Mouse (Mus musculus) v-Abl transformed pro-B cells (cell line): ENCODE data around the gene Pced1b.

ENCODE experiments used
- in situ Hi-C, 2 experiments: fragments of 400-800 bp; cut with MboI; formaldehyde crosslinking; loops; one replicate each; pipeline ENCODE4 v1.15.1; 2025; ENCODE audit not compliant: unreplicated experiment in 2 of 2

The Pced1b gene

GRCm38 (mm10) chr15:97360842-97361770 lies 114.2 kb downstream of the Pced1b start:
- in situ Hi-C loops, result loop anchor here in 1 of 2 experiments (5.0 kb wide), 1 partner anchor 96 kb away; no protein-coding TSS in a partner anchor

GRCm38 (mm10) chr15:97361771-97362171 lies 114.9 kb downstream of the Pced1b start:
- in situ Hi-C loops, result loop anchor here in 1 of 2 experiments (5.0 kb wide), 1 partner anchor 96 kb away; no protein-coding TSS in a partner anchor

GRCm38 (mm10) chr15:97364271-97364670 lies 117.4 kb downstream of the Pced1b start:
- in situ Hi-C loops, result loop anchor here in 1 of 2 experiments (5.0 kb wide), 1 partner anchor 93 kb away; no protein-coding TSS in a partner anchor

DNA sequence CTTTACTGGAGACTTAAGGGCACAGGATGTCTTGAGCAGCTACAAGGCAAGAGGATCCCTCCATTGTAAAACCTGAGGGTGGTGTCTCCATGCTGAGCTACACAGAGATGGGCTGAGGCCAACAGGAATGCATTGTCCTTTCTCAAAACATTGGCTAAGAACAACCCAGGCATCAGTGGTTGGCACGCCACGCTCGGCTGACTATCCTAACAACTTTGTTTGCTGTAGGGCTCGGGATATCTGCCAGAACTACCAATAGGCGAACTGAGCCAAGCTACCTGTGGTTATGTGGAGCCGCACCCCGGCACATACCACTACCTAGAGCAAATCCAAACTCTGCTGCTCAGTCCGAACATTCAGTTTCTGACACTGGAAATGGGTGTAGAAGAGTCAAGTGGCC lies 118.1 kb downstream of the Pced1b start:
- in situ Hi-C loops, result loop anchor here in 1 of 2 experiments (5.0 kb wide), 1 partner anchor 92 kb away; no protein-coding TSS in a partner anchor

DNA sequence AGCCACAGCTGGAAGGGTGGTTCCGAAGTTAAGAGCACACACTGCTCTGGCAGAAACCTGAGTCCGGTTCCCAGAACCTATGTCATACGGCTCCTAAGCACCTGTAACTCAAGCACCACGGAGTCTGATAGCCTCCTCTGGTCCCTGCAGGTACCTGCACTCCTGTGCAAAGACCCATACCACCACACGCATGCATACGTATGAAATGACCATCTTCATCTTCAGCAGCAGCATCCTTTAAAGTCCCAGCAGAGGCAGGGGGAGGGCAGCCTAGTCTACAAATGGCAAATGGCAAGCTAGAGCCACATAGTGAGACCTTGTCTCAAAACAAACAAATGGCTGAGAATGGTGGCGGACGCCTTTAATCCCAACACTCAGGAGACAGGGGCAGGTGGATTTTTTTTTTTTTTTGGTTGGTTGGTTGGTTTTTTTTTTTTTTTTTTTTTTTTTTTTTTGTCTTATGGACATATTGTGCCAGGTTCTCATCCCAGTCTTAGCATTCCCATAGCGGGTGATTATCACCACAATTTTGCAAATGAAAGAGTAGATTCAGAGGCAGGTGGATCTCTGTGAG lies 121.2 kb downstream of the Pced1b start:
- in situ Hi-C loops, result no loop called here

DNA sequence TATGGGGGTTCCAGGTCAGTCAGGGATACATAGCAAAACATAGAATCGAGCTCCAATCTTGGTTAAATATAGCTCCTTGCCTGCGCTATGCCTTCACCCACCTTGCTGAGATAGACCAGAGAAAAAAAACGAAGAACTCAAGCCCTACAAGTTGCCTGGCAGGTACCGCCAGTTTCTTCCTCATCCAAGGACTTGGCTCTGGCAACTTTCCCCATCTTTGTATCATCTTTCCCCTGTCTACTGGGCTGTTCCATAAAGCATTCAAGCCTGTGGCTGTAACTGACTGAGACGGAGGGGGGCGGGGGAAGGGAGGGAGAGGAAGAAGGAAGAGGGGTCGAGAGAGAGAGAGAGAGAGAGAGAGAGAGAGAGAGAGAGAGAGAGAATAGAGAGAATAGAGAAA lies 121.7 kb downstream of the Pced1b start:
- in situ Hi-C loops, result no loop called here

GRCm38 (mm10) chr15:97369144-97369543 lies 122.2 kb downstream of the Pced1b start:
- in situ Hi-C loops, result no loop called here

GRCm38 (mm10) chr15:97370880-97371279 lies 124.0 kb downstream of the Pced1b start:
- in situ Hi-C loops, result loop anchor here in 1 of 2 experiments (5.0 kb wide), 1 partner anchor 81 kb away; no protein-coding TSS in a partner anchor

GRCm38 (mm10) chr15:97372043-97372442 lies 125.1 kb downstream of the Pced1b start:
- in situ Hi-C loops, result loop anchor here in 1 of 2 experiments (5.0 kb wide), 1 partner anchor 80 kb away; no protein-coding TSS in a partner anchor

DNA sequence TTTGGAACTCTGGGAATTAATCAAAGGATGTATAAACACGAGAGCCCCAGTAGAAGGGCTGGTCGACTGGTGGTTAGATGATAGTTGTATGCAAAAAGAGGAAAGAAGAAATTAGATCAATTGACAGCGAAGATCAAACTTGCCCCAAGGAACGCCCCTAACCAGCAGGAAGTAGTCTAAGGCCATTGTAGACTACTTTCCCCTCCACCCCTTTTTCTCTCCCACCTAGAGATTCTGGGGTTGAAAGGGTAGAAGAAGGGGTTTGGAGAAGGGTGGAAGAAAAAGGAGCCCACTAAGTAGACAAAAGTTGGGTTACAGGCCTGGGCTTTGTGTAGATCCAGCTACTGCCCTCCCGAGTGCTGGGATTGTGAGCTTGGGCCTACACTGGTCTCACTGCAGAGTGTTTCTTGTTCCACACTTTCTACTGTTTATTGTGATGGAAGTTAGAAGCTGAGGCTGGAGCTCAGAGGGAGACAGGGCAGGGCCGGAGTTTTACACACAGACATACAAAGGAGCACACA lies 125.8 kb downstream of the Pced1b start:
- in situ Hi-C loops, result loop anchor here in 1 of 2 experiments (5.0 kb wide), 1 partner anchor 80 kb away; no protein-coding TSS in a partner anchor

- in situ Hi-C loops, result loop anchor here in 1 of 2 experiments (5.0 kb wide), 1 partner anchor 79 kb away; no protein-coding TSS in a partner anchor
Observed at GRCm38 (mm10) chr15:97373203-97374084, 126.5 kb downstream of the Pced1b start.

GRCm38 (mm10) chr15:97374085-97374844 lies 127.4 kb downstream of the Pced1b start:
- in situ Hi-C loops, result loop anchor here in 1 of 2 experiments (5.0 kb wide), 1 partner anchor 78 kb away; no protein-coding TSS in a partner anchor

- in situ Hi-C loops, result loop anchor here in 1 of 2 experiments (5.0 kb wide), 2 partner anchors 47 to 77 kb away; no protein-coding TSS in a partner anchor
Observed at GRCm38 (mm10) chr15:97374845-97375720, 128.2 kb downstream of the Pced1b start.

DNA sequence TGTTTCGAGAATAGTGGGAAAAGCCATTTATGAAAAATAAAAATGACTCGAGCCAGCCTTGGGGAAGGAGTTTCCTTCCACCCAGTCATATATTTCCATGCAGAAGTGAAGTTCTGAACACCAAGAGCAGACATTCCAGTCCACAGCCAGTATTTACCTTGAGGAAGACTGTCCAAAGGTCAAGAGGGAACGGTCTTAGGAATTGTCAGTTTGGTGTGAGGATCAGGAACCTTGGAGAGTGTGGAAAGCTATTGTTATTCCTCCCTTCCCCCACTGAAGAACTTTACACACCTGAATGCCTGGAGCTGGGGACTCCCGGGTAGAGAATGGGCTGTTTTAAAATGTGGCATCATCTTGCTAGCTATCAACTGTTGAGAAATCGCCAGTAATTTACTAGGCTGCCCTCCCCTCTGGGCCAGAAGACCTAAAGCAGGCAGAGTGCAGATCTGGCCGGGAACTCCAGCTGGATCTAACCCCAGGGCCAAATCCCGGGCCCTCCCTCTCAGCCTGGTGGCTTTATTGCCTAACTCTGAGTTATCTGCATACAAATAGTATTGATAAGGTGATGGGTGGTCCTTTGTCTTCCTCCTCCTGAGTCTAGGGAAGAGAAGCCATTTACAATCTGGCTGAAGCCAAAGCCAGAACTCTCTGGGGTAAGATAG lies 129.3 kb downstream of the Pced1b start:
- in situ Hi-C loops, result loop anchor here in 1 of 2 experiments (5.0 kb wide), 1 partner anchor 46 kb away; no protein-coding TSS in a partner anchor

GRCm38 (mm10) chr15:97376792-97377222 lies 129.9 kb downstream of the Pced1b start:
- in situ Hi-C loops, result loop anchor here in 1 of 2 experiments (5.0 kb wide), 1 partner anchor 45 kb away; no protein-coding TSS in a partner anchor

DNA sequence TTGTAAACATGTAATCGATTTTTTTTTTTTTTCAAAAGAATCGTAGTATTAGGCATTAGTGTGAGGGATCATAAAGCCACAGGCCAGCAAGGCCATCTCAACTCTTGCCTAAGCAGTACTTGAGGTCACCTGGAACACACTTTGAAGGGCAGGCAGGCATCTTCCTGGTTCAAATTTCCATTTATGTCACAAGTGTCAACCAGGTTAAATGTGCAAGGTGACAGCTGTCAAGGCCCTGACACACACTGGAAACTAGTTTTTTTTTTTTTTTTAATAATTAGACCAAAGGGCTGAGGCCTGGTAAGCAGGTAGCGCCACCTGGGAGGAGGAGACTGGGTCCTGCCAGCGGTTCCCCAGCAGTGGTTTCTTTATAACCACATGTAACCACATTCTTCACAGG lies 131.2 kb downstream of the Pced1b start:
- in situ Hi-C loops, result loop anchor here in 1 of 2 experiments (5.0 kb wide), 1 partner anchor 44 kb away; no protein-coding TSS in a partner anchor
